Mouse (Mus musculus): ENCODE measurements around the gene Vcp. TPM values are rescaled to one million over a fixed set of nuclear protein-coding genes. Genes with fewer than 3 reads are reported as not detected.
A peak's percentile ranks its signal among the peaks of the same experiment; 100 is the strongest.

Gene Vcp
- polyA plus RNA-seq, 1 experiment = 390 TPM

DNA sequence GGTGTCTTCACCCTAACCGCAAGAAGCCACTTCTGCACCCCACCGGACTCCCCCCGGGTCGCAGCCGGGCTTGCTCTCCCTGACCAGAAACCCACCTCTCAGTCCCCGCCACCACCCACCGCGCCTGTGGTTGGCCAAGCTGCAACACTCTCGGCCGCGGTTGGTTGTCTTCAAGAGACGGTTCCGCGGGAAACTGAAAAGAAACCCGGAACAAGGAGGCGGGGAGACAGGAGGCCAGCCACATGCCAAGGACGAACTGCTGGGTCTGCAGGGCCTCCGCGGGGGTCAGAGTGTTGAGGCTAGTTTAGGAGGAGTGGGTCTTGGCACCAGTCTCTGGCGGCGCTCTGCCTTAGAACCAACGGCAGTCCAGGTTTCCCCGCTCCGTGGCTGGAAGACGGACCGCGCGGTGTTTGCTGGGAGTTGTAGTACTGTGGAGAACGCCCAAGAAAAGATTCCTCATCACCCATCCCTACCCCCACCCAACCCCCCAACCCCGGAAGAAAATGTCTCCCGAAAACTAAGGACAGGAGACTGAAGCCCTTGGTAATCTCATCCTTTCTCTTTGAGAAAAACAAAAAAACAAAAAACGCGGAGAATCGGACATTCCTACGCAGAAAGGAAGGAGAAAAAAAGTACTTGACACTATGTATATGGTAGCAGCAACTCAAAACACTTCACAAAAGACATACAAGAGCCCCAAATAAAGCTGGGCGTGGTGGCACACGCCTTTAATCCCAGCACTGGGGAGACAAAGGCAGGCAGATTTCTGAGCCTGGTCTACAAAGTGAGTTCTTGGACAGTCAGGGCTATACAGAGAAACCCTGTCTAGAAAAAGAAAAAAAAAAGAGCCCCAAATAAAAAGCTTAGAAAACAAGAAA is 10.1 kb upstream of the Vcp start, which contains the start of gene Fancg:
Gene Fancg (minus strand): TSS at position 346 of the 878 bp plus-strand sequence.
- Histone ChIP-seq H3K36me3 (ENCODE audit: control insufficient read depth, insufficient read depth, low read length, poor library complexity, severe bottlenecking) (no peaks in the 10 kb centered on the region), H3K27ac (ENCODE audit: insufficient read depth, low read length) (peak within 1 kb of the TSS; percentile 60)

DNA sequence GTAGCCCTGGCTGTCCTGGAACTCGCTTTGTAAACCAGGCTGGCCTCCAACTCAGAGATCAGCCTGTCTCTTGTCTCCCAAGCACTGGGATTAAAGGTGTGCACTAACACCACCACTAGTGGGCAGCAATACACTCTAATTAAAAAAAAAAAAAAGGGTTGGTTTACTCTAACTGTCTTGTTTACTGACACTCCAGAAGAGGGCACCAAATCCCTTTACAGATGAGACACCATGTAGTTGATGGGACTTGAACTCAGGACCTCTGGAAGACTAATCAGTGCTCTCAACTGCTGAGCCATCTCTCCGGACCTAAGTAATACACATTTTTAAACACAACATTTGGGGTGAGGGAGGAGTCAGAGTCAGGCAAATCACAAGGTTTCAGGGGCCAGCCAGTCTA is 5.5 kb upstream of the Vcp start:
- Histone ChIP-seq H3K36me3 (ENCODE audit: control insufficient read depth, insufficient read depth, low read length, poor library complexity, severe bottlenecking) (no peaks in the 10 kb centered on the region; the same call in 1 of the 2 replicates), H3K9me3 (replicated peaks; ENCODE audit: control insufficient read depth, insufficient read depth, low read length, poor library complexity, severe bottlenecking) (no peaks in the 10 kb centered on the region), H3K4me3 (ENCODE audit: low read depth, low read length) (no peak overlapping the region), H3K9ac (ENCODE audit: low read depth, poor library complexity, severe bottlenecking) (no peak overlapping the region), H3K27ac (ENCODE audit: insufficient read depth, low read length) (no peak overlapping the region), H3K27me3 (ENCODE audit: control insufficient read depth, insufficient read depth, low read length, poor library complexity, severe bottlenecking) (no peaks in the 10 kb centered on the region), H3K4me1 (ENCODE audit: control insufficient read depth, insufficient read depth, low read length) (peaks cover 1% of the 10 kb centered on the region)
- TF ChIP-seq EP300 (IDR thresholded peaks at IDR 0.05; ENCODE audit: insufficient read depth, low read depth, low read length) = no peak
- TF ChIP-seq CTCF (IDR thresholded peaks at IDR 0.05; ENCODE audit: low read depth, low read length) = peak; percentile 9

More for the DNA sequence above, 10.1 kb upstream of the Vcp start, which contains the start of gene Fancg:
- TF ChIP-seq POLR2A (IDR thresholded peaks at IDR 0.05; ENCODE audit: insufficient read depth, low read length) (no peak), CTCF (IDR thresholded peaks at IDR 0.05; ENCODE audit: low read depth, low read length) (no peak), EP300 (IDR thresholded peaks at IDR 0.05; ENCODE audit: insufficient read depth, low read depth, low read length) (no peak)
- no peaks in the 10 kb centered on the region for H3K9me3 ChIP-seq (replicated peaks; ENCODE audit: control insufficient read depth, insufficient read depth, low read length, poor library complexity, severe bottlenecking)
- peak within 1 kb of the TSS; percentile 90 for H3K4me3 ChIP-seq (ENCODE audit: low read depth, low read length)
- H3K4me1 ChIP-seq (ENCODE audit: control insufficient read depth, insufficient read depth, low read length) = peaks cover 1% of the 10 kb centered on the region
- peak within 1 kb of the TSS; percentile 62 for H3K9ac ChIP-seq (ENCODE audit: low read depth, poor library complexity, severe bottlenecking)
- H3K27me3 ChIP-seq (ENCODE audit: control insufficient read depth, insufficient read depth, low read length, poor library complexity, severe bottlenecking) = no peaks in the 10 kb centered on the region

DNA sequence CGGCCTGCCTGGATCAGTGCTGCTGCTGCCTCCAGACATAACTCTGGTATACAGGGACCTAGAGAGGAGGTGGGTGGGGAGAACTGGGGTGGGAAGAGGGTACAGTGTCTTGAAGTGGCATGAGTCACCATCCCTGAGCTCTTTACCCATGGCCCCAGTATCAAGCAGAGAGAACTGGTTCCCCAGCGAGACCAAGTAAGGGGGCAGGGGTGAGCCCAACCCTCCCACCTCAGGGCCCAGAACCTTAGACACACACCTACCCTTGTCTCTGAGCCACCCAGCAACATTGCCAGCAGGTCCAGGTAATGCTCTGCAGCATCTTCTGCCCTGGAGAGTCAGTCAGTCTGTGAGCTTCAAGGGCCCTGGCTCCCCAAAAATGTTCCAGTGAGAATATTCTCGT is 4.6 kb upstream of the Vcp start:
- H3K9ac ChIP-seq (ENCODE audit: low read depth, poor library complexity, severe bottlenecking) = no peak overlapping the region

DNA sequence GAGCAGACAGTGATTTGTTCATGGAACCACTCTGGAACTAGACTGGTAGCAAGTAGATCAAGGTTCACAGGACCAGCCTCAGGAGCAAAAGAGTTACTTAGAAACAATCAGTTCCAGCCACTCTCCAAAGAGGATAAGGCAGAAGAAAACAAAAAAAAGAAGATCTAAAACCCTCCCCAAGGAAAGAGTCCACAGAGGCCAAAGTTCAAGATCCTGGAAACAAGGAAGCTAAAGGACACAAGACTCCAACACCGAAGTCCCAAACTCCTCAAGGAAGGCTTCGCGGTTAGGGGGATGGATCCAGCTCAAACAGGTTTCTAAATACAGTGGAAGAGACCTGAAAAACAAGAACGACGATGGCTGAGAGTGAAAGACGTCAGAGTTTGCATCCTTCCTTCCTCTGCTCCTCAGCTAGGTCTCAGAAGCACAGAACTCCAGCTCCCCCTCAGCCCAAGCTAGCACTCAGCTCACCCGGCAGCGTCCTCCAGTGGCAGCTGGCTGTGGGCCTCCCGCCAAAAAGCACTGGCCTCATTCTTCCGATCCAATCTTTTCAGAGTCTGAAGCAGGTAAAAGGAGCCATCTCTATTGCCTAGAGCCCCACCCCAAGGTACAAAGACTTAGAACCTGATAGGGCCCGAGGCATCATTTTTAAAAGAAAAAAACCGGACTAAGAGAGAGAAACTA is 2.6 kb upstream of the Vcp start:
- peaks cover 2% of the 10 kb centered on the region; the same call in 1 of the 2 replicates for H3K36me3 ChIP-seq (ENCODE audit: control insufficient read depth, insufficient read depth, low read length, poor library complexity, severe bottlenecking)
- peak overlapping the region; percentile 32; the same call in 1 of the 2 replicates for H3K27ac ChIP-seq (ENCODE audit: insufficient read depth, low read length)
- H3K4me3 ChIP-seq (ENCODE audit: low read depth, low read length) = no peak overlapping the region
- H3K27me3 ChIP-seq (ENCODE audit: control insufficient read depth, insufficient read depth, low read length, poor library complexity, severe bottlenecking) = no peaks in the 10 kb centered on the region
- no peaks in the 10 kb centered on the region for H3K4me1 ChIP-seq (ENCODE audit: control insufficient read depth, insufficient read depth, low read length)
- H3K9me3 ChIP-seq (replicated peaks; ENCODE audit: control insufficient read depth, insufficient read depth, low read length, poor library complexity, severe bottlenecking) = no peaks in the 10 kb centered on the region
- TF ChIP-seq CTCF (IDR thresholded peaks at IDR 0.05; ENCODE audit: low read depth, low read length) = peak; percentile 43
- TF ChIP-seq EP300 (IDR thresholded peaks at IDR 0.05; ENCODE audit: insufficient read depth, low read depth, low read length) = no peak
- no peak overlapping the region for H3K9ac ChIP-seq (ENCODE audit: low read depth, poor library complexity, severe bottlenecking)

More for the DNA sequence above, 4.6 kb upstream of the Vcp start:
- peaks cover 1% of the 10 kb centered on the region for H3K4me1 ChIP-seq (ENCODE audit: control insufficient read depth, insufficient read depth, low read length)
- no peak overlapping the region for H3K4me3 ChIP-seq (ENCODE audit: low read depth, low read length)
- no peaks in the 10 kb centered on the region for H3K27me3 ChIP-seq (ENCODE audit: control insufficient read depth, insufficient read depth, low read length, poor library complexity, severe bottlenecking)
- H3K27ac ChIP-seq (ENCODE audit: insufficient read depth, low read length) = no peak overlapping the region
- no peak for TF ChIP-seq CTCF (IDR thresholded peaks at IDR 0.05; ENCODE audit: low read depth, low read length)
- no peak for TF ChIP-seq POLR2A (IDR thresholded peaks at IDR 0.05; ENCODE audit: insufficient read depth, low read length)
- TF ChIP-seq EP300 (IDR thresholded peaks at IDR 0.05; ENCODE audit: insufficient read depth, low read depth, low read length) = no peak
- H3K36me3 ChIP-seq (ENCODE audit: control insufficient read depth, insufficient read depth, low read length, poor library complexity, severe bottlenecking) = no peaks in the 10 kb centered on the region; the same call in 1 of the 2 replicates
- no peaks in the 10 kb centered on the region for H3K9me3 ChIP-seq (replicated peaks; ENCODE audit: control insufficient read depth, insufficient read depth, low read length, poor library complexity, severe bottlenecking)

DNA sequence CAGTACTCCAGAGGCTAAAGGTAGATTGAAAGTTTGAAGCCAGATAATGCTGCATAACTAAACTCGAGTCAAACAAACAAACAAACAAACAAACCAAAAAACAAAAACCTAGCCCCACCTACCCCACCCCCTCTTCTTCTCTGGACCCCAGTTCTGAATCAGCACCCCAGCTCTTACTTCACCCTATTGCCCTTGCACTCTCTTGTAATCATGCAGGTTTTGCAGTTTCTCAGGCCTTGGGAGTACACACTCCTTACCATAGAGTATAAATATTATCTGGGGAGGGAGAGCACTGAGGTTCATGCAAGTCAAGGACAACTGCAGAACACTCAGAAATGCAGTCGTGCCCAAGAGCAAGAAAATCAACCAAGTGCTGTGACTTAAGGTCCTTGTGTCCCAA is 965 bp upstream of the Vcp start:
- no peak overlapping the region for H3K27ac ChIP-seq (ENCODE audit: insufficient read depth, low read length)
- no peak overlapping the region for H3K4me3 ChIP-seq (ENCODE audit: low read depth, low read length)
- TF ChIP-seq POLR2A (IDR thresholded peaks at IDR 0.05; ENCODE audit: insufficient read depth, low read length) = no peak
- TF ChIP-seq CTCF (IDR thresholded peaks at IDR 0.05; ENCODE audit: low read depth, low read length) = no peak
- TF ChIP-seq EP300 (IDR thresholded peaks at IDR 0.05; ENCODE audit: insufficient read depth, low read depth, low read length) = no peak
- H3K27me3 ChIP-seq (ENCODE audit: control insufficient read depth, insufficient read depth, low read length, poor library complexity, severe bottlenecking) = no peaks in the 10 kb centered on the region
- H3K36me3 ChIP-seq (ENCODE audit: control insufficient read depth, insufficient read depth, low read length, poor library complexity, severe bottlenecking) = peaks cover 5% of the 10 kb centered on the region
- no peaks in the 10 kb centered on the region for H3K4me1 ChIP-seq (ENCODE audit: control insufficient read depth, insufficient read depth, low read length)
- no peaks in the 10 kb centered on the region for H3K9me3 ChIP-seq (replicated peaks; ENCODE audit: control insufficient read depth, insufficient read depth, low read length, poor library complexity, severe bottlenecking)
- H3K9ac ChIP-seq (ENCODE audit: low read depth, poor library complexity, severe bottlenecking) = peak overlapping the region; percentile 51

All from ES-Bruce4 (cell line).